Mouse (Mus musculus) forebrain, postnatal 0 days (tissue): ENCODE results near the gene Tram2. TPM values are rescaled to one million over a fixed set of nuclear protein-coding genes. Genes with fewer than 3 reads are reported as not detected.

ENCODE experiments used
- ATAC-seq: fragments of 200-750 bp; cut with Nextera tagmentation; 2 replicates; pipeline ENCODE4 v1.8.0; 2017; ENCODE audit warnings: mild to moderate bottlenecking, moderate library complexity
- DNase-seq: peaks from one replicate; pipeline ENCODE4 v3.0.0-alpha.2; 2015
- H3K27ac ChIP-seq: fragments of 300-500 bp; sonication (generic); 2 replicates; pipeline ENCODE4 v1.5.1; 2014; ENCODE audit warnings: low read depth, mild to moderate bottlenecking, antibody characterized with exemption, low read length, moderate library complexity, mixed read lengths
- H3K27me3 ChIP-seq: fragments of 300-500 bp; sonication (generic); 2 replicates; pipeline ENCODE4 v1.6.1; 2014; ENCODE audit warnings: mild to moderate bottlenecking, low read length, mixed read lengths; ENCODE audit not compliant: insufficient read depth
- H3K36me3 ChIP-seq: fragments of 300-500 bp; sonication (generic); 2 replicates; pipeline ENCODE4 v1.6.1; 2014; ENCODE audit warnings: mild to moderate bottlenecking, moderate library complexity; ENCODE audit not compliant: insufficient read depth
- H3K4me1 ChIP-seq: fragments of 300-500 bp; sonication (generic); 2 replicates; pipeline ENCODE4 v1.6.1; 2014; ENCODE audit warnings: antibody characterized with exemption; ENCODE audit not compliant: insufficient read depth
- H3K4me2 ChIP-seq: fragments of 300-500 bp; sonication (generic); 2 replicates; pipeline ENCODE4 v1.6.1; 2014; ENCODE audit warnings: low read depth, mild to moderate bottlenecking, moderate library complexity
- H3K4me3 ChIP-seq: fragments of 300-500 bp; sonication (generic); 2 replicates; pipeline ENCODE4 v1.5.1; 2014; ENCODE audit warnings: low read depth, low read length, mixed read lengths
- H3K9ac ChIP-seq: fragments of 300-500 bp; sonication (generic); 2 replicates; pipeline ENCODE4 v1.6.1; 2014; ENCODE audit warnings: mild to moderate bottlenecking
- H3K9me3 ChIP-seq: fragments of 300-500 bp; sonication (generic); 2 replicates; pipeline ENCODE4 v1.6.1; 2016; ENCODE audit warnings: low read length
- CTCF ChIP-seq: sonication (generic); IDR thresholded peaks from 2 replicates; pipeline ENCODE4 v1.5.1; 2016; ENCODE audit warnings: antibody characterized with exemption, control low read depth, low read depth
- WGBS: fragments of 180-500 bp; shearing (Covaris S2); extraction: QIAGEN DNeasy Blood & Tissue Kit; methylation state at CpG from one replicate; pipeline ENCODE4 v1.1.7; 2014; 5-methylcytosine and 5-hydroxymethylcytosine counted together
- polyA plus RNA-seq: library from polyadenylated mRNA; unstranded; fragments of >200 nt; fragmentation: Nextera tagmentation; extraction: Ambion mirVana; gene quantifications from 2 replicates; pipeline ENCODE4 v1.2.1, GENCODE M21; 2015
- total RNA-seq: library from RNA; depleted of rRNA; stranded (reverse); fragments of >200 nt; gene quantifications from 2 replicates; pipeline ENCODE4 v1.2.3, GENCODE M21; 2014; rRNA removed

Gene Tram2
- total and polyA plus RNA-seq, 2 experiments from 2014 or later, result 1.3 to 1.9 TPM

GRCm38 (mm10) chr1:20974341-20975135, 104.5 kb downstream of the Tram2 start:
- no peaks in the 10 kb centered on the region for H3K9me3 ChIP-seq
- DNase-seq (no peak), ATAC-seq (no peak)

DNA sequence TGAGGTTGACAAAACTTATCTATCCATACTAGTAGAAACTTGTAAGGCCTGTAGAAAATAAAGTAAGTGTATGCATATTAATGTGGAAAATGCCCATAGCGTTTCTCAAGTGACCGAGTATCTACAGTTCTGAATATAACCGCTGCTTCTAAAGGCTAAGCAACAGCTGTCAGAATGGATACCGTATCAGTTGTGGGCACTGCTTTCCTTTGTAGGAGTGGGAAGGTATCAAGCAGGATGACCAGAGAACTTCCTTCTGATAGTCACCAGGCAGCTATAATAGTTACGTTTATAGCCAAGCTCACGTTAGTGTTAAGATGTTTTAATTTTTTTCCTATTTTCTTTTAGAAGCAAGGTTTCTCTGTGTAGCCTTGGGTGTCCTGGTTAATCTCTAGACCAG, 105.6 kb downstream of the Tram2 start:
- H3K27ac ChIP-seq, result no peak overlapping the region
- no peaks in the 10 kb centered on the region for H3K9me3 ChIP-seq
- H3K4me2 ChIP-seq, result no peak overlapping the region
- TF ChIP-seq CTCF, result no peak
- DNase-seq (no peak), ATAC-seq (no peak)
- H3K27me3 ChIP-seq, result no peaks in the 10 kb centered on the region
- H3K36me3 ChIP-seq, result no peaks in the 10 kb centered on the region
- H3K9ac ChIP-seq, result no peak overlapping the region
- H3K4me3 ChIP-seq, result no peak overlapping the region
- H3K4me1 ChIP-seq, result no peaks in the 10 kb centered on the region
- WGBS, result 95% methylated on average over 6 of the region's 6 CpGs

More at GRCm38 (mm10) chr1:20974341-20975135, 104.5 kb downstream of the Tram2 start:
- H3K4me2 ChIP-seq, result no peak overlapping the region
- no peaks in the 10 kb centered on the region for H3K36me3 ChIP-seq
- 78% methylated on average over 9 of the region's 9 CpGs for WGBS
- H3K27me3 ChIP-seq, result no peaks in the 10 kb centered on the region
- no peak overlapping the region for H3K9ac ChIP-seq
- H3K4me3 ChIP-seq, result no peak overlapping the region
- no peak overlapping the region for H3K27ac ChIP-seq
- no peaks in the 10 kb centered on the region for H3K4me1 ChIP-seq
- TF ChIP-seq CTCF, result no peak

DNA sequence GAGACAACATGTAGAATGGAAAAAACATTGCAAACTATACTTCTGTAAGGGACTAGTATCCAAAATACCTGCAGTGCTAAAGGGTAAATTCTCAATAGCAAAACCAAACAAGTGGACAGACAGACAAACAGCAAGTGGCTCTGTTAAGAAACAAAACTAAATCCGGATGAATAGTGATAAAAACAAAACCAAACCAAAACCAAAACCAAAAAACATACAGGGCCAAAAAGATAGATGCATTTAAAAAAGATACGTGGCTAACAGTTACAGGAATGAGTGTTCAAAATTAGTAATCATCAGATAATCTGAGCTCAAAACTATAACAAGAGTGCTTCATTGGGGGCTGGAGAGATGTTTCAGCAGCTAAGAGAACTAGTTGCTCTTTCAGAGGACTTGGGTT, 109.4 kb downstream of the Tram2 start:
- H3K36me3 ChIP-seq, result no peaks in the 10 kb centered on the region

DNA sequence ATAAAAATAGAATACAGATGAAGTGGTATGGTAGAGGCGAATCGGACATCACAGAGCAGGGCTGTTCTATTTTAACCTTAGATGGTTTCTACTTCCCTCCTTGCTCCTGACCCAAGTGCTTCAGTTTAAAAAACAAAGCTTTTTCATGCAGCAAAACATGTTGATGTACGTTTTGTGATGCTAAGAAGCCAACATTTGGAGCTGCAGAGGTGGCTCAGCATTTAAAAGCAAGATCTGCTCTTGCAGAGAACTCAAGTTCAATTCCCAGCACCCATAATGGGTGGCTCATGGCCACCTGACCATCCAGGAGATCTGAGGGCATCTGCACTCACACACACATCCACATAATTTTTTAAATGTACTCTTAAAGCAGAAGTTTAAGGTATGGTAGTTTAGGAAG, 124.2 kb downstream of the Tram2 start:
- H3K27ac ChIP-seq, result no peak overlapping the region
- H3K4me2 ChIP-seq, result no peak overlapping the region
- ATAC-seq, result no peak
- H3K27me3 ChIP-seq, result no peaks in the 10 kb centered on the region
- H3K9me3 ChIP-seq, result no peaks in the 10 kb centered on the region
- 0 out of 2 replicates have a peak, but pooled peaks cover 3% of the 10 kb centered on the region for H3K4me1 ChIP-seq
- no peak overlapping the region for H3K9ac ChIP-seq
- H3K4me3 ChIP-seq, result no peak overlapping the region
- no peak for DNase-seq
- no peak for TF ChIP-seq CTCF
- H3K36me3 ChIP-seq, result no peaks in the 10 kb centered on the region
- WGBS, result 82% methylated on average over 3 of the region's 3 CpGs

More for the DNA sequence above, 109.4 kb downstream of the Tram2 start:
- Histone ChIP-seq H3K9ac (no peak overlapping the region), H3K27me3 (no peaks in the 10 kb centered on the region), H3K4me3 (no peak overlapping the region), H3K27ac (no peak overlapping the region), H3K4me2 (no peak overlapping the region), H3K4me1 (no peaks in the 10 kb centered on the region), H3K9me3 (no peaks in the 10 kb centered on the region)
- WGBS, result 88% methylated on average over 2 of the region's 2 CpGs
- ATAC-seq (no peak), DNase-seq (no peak)
- no peak for TF ChIP-seq CTCF

DNA sequence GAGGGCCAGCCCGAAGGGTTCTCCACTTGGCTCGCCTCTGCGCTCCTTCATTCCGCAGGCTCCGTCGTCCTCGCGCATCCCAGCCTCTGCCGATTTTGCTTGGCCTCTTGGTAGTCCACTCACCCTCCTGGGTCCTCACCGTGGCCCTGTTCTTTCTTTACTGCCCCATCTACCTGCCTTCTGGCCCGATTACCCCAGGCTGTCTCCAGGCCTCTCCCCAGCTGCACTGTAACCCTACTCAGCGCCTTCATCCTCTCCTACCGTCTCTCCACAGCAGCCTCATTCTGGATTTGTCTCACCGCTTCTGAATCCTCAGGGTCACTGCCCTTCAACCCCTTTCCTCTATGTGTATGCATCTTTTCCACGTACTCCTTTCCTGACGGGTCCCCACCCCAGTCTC, 127.2 kb downstream of the Tram2 start:
- WGBS, result 1% methylated on average over 16 of the region's 16 CpGs
- Histone ChIP-seq H3K4me3 (peak overlapping the region; percentile 55), H3K27ac (peak overlapping the region; percentile 81), H3K9me3 (no peaks in the 10 kb centered on the region), H3K9ac (peak overlapping the region; percentile 74), H3K36me3 (no peaks in the 10 kb centered on the region), H3K4me1 (0 out of 2 replicates have a peak, but pooled peaks cover 3% of the 10 kb centered on the region), H3K4me2 (peak overlapping the region; percentile 61), H3K27me3 (no peaks in the 10 kb centered on the region)
- no peak for TF ChIP-seq CTCF
- ATAC-seq (no peak; the same call in 1 of the 2 replicates), DNase-seq (no peak)

- Histone ChIP-seq H3K4me3 (peak within 1 kb of the TSS; percentile 55), H3K9ac (peak within 1 kb of the TSS; percentile 74), H3K27ac (peak within 1 kb of the TSS; percentile 81), H3K27me3 (no peaks in the 10 kb centered on the region), H3K9me3 (no peaks in the 10 kb centered on the region), H3K4me2 (peak within 1 kb of the TSS; percentile 61), H3K4me1 (0 out of 2 replicates have a peak, but pooled peaks cover 3% of the 10 kb centered on the region), H3K36me3 (no peaks in the 10 kb centered on the region)
- TF ChIP-seq CTCF, result no peak
- DNase-seq (peak; percentile 97), ATAC-seq (peak; percentile 97)
- WGBS, result 2% methylated on average over 23 of the region's 23 CpGs
Observed at GRCm38 (mm10) chr1:20951300-20951763, 127.7 kb downstream of the Tram2 start, which contains the start of gene Efhc1. Efhc1 (plus strand) TSS chr1:20951626.

Other genes starting within 250 kb of the Tram2 start
- gene Paqr8, start 188.6 kb downstream of the Tram2 start, total RNA-seq, result 45.5 and 55.9 TPM in 2 replicates
- 14.9 and 25.8 TPM in 2 replicates for gene Paqr8, start 188.6 kb downstream of the Tram2 start, polyA plus RNA-seq
- 3.0 and 7.6 TPM in 2 replicates for gene Efhc1, start 127.6 kb downstream of the Tram2 start, total RNA-seq
- 2.2 and 3.1 TPM in 2 replicates for gene Efhc1, start 127.6 kb downstream of the Tram2 start, polyA plus RNA-seq
- 14.8 and 16.6 TPM in 2 replicates for gene Tmem14a, start 139.3 kb upstream of the Tram2 start, total RNA-seq
- 26.3 and 26.8 TPM in 2 replicates for gene Tmem14a, start 139.3 kb upstream of the Tram2 start, polyA plus RNA-seq
- gene Gsta3, start 161.4 kb upstream of the Tram2 start, total RNA-seq, result not detected in 2 replicates
- gene Gsta3, start 161.4 kb upstream of the Tram2 start, polyA plus RNA-seq, result 0.35 and 0.36 TPM in 2 replicates